Mouse (Mus musculus): ENCODE results near the gene Birc5.

DNA sequence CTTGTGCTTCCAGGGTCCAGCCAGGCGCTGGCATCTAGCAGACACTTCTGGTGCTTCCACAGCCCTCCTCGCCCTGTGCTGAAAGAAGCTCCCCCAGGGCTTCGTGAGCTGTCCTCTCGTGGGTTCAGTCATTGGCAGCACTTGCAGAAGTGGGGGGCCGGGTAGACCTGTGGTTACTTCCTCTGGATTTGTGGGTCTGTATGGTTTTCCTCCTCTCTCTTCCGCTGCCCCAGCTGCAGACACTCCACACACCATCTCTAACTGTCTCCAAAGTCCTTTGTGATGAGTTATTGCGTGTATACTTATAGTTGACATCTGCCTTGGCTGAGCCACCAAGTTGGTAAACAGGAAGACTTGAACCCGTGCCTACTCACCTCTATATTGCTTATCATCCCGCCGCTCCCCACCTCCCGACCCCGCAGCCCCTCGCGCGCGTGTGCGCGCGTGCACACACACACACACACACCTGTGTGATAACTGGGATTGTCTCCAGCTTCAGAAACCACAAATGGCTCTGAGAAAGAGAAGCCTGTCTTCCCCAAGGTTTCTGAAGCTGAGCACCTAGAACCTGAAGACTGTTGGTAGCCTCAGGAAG, 42.6 kb downstream of the Birc5 start:
- no peak for TF ChIP-seq CTCF (IDR thresholded peaks at IDR 0.05; ENCODE audit: low read depth, low read length)
- TF ChIP-seq POLR2A (IDR thresholded peaks at IDR 0.05; ENCODE audit: extremely low read depth, insufficient read depth, low read length) = no peak

Measured in liver, adult 2 months (tissue).